Mouse (Mus musculus): ENCODE data around the gene Car8. TPM values are rescaled to one million over a fixed set of nuclear protein-coding genes. Genes with fewer than 3 reads are reported as not detected.

The Car8 gene
- 10 to 100 TPM in 1 of 2 experiments, 1 to 10 TPM in 1; 9.7 to 10.2 TPM for total RNA-seq (2021)
- long read RNA-seq, transcript Car8-201 (9 exons, 3,853 nt): major isoform, 7 of 14 reads
- long read RNA-seq, partial matches to known transcripts: 0 of 14 reads
- long read RNA-seq, other reads (novel, unspliced or antisense): 7 of 14 reads

DNA sequence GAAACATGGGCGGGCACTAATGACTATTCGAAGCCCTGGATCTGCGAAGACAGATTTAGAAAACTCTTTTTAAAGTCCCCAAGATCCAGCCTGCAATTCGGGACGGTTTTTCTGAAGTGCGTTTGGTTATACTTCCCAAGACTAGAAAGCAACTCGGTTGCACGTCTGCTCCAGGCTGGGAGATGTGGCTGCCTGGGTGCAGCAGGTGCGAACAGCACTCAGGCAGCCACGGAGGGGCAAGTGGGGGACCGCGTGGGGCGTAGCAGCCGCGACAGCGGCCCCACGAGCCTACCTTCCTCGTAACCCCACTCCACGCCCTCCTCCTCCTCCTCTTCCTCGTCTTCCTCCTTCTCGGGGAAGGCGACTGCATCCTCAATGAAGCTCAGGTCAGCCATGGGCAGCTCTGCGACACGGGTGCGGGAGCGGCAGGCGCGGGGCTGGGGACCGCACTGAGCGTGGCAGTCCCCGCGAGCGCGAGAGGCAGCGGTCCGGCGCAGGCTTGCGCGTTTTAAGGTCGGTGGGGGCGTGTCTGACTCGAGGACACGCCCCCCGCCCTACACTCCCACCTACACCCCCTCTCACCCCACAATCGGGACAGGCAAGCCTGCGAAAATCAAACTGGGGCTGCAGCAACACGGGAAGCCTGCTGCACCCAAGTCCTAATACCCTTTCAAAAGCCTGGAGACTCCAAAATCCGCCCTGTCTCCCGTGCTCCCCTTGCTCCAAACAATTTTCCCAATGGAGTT lies at the start of gene Car8:
Gene Car8 (minus strand): TSS at position 482 of the 746 bp plus-strand sequence.
- peak; percentile 24 to 55 for DNase-seq (ENCODE audit: low spot score in 2 of 2)

DNA sequence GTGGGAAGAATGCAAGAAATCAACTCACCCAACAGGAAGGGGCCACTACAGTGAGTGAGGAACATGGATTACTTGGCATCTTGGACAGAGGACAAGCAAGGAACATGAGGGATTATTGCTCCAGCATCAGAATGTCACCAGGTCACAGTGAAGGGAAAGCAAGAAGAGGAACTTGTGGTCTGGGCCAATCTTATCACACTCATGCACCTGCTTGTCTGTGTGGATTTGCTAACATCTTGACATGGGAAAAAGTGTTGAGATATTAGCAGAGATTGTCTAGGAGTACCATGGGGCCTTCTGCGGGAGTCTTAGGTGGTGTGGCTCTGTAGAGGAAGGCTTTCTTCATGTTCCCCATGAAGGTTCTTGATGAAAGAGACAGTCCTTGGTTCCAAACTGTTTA lies 46.1 kb upstream of the Car8 start:
- no peak for DNase-seq (ENCODE audit: low spot score in 2 of 2)

DNA sequence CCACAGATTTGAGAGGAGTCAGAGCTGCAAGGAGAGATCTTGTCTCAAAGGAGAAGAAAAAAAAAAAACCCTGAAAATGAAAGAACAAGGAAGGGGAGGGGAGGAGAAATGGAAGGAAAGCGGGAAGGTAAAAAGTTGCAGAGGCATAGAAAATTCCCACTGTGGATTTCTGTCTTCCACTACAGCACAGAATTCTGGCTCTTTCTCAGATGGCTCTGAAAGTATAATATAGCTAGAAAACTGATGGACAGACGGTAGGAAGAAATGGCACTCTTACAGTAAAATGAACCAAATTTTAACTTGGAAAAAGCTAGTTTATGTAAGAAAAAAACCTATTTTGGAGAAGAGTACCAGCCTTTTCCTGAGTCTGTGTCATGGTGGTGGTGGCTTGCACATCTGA lies 39.3 kb upstream of the Car8 start:
- DNase-seq (ENCODE audit: low spot score in 2 of 2): no peak

DNA sequence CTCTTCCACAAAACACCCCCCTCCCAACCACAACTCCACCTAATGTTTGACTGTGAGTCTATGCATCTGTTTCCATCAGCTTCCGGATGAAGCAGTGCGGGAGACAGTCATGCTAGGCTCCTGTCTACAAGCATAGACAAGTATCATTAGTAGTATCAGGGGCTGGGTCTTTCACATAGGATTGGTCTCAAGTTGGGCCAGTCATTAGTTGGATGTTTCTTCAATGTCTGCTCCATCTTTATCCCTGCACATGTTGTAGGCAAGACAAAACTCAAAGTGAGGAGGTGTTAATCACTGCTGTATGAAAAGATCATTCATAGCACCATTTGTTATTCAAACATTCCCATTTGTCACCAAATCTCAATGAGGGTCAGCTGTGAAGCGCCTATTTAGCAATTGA lies 11.0 kb upstream of the Car8 start:
- no peak for DNase-seq (ENCODE audit: low spot score in 2 of 2)

DNA sequence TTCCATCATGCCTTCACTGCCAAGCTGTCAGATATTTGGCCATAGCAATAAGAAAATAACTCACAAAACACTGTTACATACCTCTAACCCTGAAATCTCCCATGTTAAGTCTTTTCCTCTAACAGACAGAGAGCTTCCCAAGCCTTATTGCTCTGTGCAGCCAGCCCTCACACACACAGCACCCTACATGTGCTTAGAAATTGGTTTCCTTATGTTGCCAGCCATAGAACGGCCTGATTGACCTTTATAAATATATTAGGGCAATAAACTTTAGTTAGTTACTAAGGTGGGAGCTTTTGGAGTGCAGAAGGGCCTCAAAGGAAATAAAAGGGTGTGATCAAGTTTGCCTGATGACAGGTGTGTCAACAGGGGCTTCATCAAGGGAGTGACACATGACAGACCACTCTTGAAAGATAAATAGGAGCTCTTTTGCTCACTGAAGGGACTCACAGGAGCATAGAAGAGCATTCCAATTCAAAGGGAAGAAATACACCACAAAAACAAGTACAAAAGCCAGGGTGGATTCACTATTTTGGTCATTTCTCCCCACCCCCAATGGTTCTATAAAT lies 6.7 kb upstream of the Car8 start:
- DNase-seq (ENCODE audit: low spot score in 2 of 2): no peak

DNA sequence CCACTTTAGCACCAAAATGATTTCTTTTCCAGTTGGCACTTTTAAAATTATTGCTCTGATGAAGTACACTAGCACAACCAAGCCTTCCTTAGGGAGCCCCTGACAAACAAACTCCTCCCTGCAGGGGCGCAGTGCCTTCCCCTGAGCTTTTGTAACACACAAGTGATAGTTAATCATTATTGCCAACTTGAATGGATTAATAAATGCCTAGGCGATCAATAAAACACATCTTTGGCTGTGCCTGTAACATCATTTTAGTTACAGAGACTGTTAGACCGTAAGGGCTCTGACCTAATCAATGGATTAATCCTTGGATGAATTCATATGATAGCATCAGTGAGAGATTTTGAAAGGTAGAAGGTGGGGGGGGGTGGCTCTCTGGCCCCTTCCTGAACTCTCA lies 6.2 kb upstream of the Car8 start:
- DNase-seq (ENCODE audit: low spot score in 2 of 2): no peak

DNA sequence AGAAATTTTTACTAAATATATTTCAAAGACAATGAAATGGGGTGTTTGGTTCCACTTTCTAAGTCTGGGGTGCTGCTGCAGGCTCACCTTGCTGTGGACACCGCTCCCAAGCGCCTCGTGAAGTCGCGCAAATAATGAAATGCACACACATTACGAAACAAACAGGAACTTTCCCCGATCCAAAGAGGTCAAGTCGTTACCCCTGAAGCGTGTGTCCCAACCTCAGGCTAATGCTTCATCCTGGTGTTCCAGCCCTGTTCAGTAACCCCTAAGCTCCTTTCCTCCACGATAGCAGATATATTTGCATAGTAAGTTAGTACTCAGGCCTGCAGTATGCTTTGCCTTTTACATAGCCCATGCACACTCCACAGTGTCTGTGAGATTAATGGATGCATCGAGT lies 858 bp upstream of the Car8 start:
- no peak for DNase-seq (ENCODE audit: low spot score in 2 of 2)

DNA sequence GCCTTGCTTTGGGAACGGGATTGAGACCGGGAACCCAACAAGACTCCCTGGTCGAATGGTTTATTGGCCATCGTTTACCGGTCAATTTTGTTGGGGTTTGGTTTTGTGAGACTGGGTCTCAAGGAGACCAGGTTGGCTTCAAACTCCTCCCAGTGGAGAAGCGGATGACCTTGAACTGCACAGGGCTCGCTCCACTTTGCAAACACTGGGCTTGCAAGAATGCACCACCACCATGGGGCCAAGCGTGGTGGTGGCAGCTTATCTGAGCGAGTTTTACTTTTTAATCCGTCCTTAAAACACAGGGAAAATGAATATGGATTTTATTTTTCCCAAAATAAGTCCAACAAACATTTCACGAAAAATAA lies 447 bp upstream of the Car8 start:
- no peak for DNase-seq (ENCODE audit: low spot score in 2 of 2)

DNA sequence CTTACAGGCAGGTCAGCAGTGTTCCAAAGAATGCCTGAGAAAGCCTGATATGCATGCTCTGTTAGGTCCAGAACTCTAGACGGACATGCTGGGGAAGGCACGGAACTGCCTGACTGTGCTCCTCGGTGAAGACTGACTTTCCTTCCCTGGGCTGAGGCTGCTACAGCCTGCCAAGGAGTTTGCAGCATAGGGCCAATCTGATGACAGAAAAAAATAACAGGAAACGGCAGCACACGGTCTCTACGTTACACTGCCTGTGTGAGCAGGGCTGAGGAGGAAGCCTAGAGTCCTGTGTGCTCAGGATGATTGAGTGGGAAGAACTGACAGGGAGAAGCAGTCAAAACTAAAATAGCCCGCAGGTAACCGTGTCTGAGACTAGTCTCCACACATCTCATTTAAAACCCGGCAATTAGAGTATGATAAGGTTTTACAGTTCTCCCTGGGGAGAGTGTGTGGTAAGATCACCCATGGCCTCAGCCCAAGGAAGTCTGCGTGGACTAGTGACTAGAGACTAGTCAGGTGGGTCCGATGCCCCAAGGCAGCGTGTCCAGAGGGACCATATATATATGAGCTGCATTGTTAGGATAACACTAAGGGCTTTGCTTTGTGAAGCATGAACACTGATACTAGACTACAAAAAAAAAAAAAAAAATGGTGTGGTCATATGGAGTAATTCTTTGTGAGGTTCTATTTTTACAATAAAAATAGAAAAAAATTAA lies 6.3 kb downstream of the Car8 start:
- no peak for DNase-seq (ENCODE audit: low spot score in 2 of 2)

DNA sequence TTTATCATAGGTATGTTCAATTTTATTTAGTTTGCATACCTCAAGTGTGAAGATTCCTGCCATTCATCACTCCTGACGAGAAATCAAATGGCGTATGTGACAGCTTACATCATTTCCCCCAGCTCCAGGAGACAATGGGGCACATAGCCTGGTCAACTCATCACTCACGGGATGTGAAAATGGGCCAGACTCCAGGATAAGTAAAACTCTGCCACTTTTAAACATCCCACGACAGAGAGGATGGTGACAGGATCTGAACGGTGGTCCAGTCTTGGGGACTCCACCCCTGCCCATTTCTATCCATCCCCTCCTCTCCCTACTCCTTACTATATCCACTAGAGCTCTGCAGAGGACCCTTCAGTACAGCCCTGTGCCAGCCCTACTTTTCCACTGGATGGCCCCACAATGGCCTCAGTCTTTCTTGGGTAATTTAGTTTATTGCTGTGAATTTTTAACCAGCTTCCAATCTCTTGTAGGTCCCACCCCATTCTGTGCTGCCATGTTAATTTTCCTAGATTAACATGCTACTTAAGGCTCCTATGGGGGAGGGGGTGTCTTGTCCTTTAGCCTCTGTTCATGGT lies 7.5 kb downstream of the Car8 start:
- DNase-seq (ENCODE audit: low spot score in 2 of 2): no peak

DNA sequence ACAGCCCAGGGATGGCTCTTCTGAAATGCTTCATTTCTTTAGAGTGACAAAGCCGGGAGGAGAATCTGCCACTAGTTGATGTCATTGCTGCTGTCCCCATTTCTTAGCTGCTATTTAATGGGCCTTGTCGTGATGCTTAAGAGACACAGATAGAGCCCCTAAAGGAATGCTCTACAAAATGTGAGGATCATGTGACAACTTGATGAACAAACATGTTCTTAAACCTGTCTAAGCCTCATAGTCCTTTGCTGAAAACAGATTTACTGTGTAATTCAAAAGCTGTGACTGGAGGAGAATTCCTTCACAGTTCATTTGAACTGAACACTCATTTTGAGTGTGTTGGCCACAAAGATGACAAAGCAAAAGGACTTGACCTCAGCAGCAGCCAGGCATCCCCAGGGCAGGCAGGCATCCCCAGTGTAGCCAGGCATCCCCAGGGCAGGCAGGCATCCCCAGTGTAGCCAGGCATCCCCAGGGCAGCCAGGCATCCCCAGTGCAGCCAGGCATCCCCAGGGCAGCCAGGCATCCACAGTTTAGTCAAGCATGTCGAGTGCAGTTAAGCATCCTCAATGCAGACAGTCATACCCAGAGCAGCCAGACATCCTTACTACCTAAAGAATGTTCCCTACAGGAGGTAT lies 9.1 kb downstream of the Car8 start:
- DNase-seq (ENCODE audit: low spot score in 2 of 2): no peak

DNA sequence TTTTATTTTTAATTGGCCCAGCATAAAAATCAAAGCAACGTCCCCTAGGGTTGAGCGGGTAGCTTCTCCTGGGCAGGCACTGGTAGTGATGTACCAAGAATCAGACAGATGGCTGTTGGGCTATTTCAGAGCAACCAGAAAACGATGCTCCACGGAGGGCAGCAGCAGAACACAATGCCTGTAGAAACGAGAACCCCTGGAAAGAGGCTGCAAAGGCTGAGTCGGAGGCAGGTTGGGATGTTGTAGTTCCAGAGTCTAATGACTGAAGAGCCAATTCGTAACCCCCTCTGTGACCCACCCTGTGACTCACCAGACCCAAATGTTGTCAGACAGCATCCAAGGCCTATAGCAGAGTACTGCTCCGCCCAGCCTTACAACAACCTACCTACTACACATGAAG lies 19.9 kb downstream of the Car8 start:
- DNase-seq (ENCODE audit: low spot score in 2 of 2): no peak

DNA sequence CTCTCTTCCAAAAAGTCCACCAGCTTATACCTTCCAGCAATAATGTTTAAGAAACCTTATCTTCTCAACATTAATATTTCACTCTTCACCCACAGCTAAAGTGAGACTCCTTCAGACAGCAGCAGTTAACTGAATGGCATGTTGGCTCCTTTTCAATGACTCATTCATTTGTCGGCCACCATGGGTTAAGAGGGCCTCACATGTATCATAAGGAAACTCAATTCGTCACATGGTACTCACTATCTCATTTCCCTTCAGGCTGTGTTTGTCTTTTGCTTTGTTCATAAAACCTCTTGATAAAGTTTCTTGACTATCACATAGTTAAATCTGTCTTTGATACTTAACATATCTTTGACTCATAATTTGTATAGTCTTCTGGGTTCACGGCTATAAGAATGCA lies 20.8 kb downstream of the Car8 start:
- DNase-seq (ENCODE audit: low spot score in 2 of 2): no peak

DNA sequence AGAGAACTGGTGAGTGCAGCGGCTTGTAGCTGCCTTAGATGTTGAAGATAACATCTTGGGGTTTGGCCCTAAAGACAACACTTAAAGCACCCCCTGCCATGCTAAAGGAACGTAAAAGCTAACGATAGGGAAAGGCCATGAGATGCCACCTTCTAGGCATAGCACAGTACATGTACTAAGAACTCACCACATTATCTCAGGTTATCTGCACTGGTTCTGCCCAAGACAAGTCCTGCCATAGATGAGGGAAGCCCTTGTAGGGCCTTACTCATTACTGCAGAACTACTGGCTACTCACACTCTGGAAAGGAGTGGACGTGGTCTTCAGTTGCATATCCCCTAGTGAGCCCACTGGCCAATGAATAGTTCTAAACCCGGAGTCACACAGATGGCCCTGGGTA lies 21.6 kb downstream of the Car8 start:
- no peak for DNase-seq (ENCODE audit: low spot score in 2 of 2)

DNA sequence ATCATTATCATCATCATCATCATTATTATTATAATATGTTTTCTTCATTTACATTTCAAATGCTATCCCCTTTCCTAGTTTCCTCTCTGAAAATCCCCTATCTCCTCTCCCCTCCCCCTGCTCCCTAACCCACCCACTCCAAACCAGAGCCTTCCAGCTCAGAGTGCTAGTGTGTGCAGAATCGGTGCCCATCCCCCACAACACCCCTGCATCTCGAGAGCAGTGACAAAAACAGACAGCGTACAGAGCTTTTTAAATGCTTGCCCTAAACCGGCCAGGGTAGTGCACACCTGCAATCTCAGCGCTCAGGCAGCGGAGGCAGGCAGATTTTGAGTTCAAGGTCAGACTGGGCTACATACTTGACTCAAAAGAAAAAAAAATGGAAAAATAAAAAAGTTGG lies 22.3 kb downstream of the Car8 start:
- DNase-seq (ENCODE audit: low spot score in 2 of 2): no peak

DNA sequence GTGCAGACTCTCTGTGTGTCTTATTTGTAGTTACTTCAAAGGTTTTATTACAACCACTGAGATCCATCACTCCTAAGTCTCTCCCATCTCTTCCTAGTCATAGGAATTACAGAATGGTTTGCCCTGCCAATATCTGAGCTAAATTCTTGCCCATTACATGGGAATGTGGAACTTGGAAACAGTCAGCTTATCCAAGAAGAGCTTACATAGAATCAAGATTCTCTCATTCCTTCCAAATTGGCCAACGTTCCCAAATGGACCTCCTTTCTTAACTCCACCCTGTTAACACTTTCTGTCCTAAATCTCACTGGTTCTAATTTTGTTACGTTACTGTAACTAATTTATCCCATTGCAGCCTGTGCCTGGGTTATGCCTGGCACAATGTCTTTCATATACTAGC lies 25.2 kb downstream of the Car8 start:
- DNase-seq (ENCODE audit: low spot score in 2 of 2): no peak

DNA sequence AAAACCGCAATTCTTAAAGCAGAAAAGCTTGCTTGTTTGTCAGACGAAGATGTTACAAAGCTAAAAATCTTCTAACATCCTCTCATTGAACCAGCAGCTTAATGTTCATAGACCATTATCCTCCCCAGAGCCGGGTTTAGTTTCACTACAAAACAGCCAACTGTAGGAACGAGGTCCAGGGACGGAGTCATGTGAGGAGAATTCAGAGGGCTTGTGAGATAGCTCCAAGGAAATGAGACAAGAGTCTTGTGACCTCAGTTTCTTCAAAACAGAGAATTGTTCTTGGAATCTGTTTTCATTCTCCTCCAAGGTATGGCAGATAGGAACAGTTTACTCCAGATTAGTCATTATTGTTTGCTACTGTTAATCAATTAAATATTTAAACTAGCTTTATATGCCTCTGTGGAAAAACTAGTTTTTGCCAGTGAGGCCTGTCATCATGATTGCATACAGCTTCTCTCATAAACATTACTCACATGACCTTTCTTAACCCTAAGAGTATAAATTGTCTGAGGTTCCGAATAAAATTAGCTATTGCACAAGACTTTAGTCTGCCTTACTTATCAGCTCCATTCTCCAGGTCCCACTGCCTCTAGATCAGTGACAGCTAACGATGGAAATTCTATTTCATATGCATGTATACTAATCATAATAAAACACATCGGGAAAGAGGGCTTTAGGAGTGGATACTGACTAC lies 25.8 kb downstream of the Car8 start:
- no peak for DNase-seq (ENCODE audit: low spot score in 2 of 2)

DNA sequence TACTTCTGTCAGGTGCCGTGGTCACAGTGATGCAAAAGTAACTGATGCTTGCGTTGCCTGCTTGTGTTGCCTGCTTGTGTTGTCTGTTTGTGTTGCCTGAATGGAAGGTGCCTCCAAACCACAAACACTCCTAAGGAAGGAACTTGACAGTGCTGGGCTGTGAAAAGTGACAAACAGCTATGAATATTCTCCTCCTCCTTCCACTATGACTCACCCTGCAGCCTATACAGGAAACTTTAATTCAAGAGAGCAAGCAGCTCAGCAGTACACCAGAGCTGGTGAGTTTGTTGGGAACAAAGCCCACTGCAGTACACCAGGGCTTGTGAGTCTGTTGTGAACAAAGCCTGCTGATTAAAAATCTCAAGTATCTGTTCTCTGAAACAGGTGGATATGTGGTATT lies 28.4 kb downstream of the Car8 start:
- no peak for DNase-seq (ENCODE audit: low spot score in 2 of 2)

DNA sequence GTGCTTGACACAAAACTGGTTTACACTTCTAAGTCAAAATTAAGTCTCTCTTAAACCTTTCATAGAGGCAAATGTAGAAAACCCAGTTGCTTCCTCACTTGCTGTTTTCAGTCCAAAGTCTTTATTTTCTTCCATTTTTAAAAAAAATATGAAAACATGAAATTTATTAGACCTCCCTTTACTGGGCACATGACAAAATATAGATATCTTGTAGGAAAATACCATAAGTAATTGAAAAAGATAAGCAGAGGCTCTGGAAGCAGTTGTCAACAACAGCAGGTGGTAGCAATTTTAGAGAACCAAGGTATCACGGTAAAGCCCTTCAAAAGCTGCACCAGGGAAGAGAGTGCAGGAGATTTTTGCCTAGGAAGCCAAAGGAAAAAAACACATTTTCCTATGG lies 30.9 kb downstream of the Car8 start:
- DNase-seq (ENCODE audit: low spot score in 2 of 2): no peak

DNA sequence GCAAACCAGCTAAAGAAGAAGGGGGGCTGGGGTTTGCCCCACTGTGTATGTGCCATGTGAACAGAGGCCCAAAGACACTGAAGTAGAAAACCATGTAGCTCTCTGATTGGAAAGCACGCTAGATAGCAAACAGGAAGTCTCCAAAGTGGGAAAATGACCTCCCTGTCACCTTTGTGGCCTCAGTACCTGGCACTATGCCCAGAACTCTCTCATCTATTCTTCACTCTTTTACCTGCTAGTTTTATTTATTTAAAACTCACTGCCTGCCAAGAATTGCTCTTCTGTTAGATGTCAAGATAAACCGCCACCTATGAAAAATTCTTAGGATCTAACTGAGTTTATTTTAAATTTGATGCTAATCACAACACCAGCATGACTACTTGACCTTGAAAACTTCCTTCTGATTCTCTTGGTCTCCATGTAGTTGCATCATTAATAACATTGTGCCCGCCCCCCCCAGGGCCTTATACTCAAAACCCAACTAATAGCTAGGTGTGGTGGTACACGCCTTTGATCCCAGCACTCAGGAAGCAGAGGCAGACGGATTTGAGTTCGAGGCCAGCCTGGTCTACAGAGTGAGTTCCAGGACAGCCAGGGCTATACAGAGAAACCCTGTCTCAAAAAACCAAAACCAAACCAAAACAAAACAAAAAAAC lies 31.8 kb downstream of the Car8 start:
- no peak for DNase-seq (ENCODE audit: low spot score in 2 of 2)

Data from layer of hippocampus, postnatal 10 days (tissue).